Mouse (Mus musculus): ENCODE results near the gene Dnajc3. TPM values are rescaled to one million over a fixed set of nuclear protein-coding genes. Genes with fewer than 3 reads are reported as not detected.

Gene Dnajc3
- 10 to 100 TPM; 28.8 to 33.1 TPM for total RNA-seq (2021)

- peak; percentile 100 for DNase-seq (ENCODE audit: low spot score)
- intact Hi-C loops (cut with DNase I), result loop anchor here (5.0 kb wide), 1 partner anchor 69 kb away; no protein-coding TSS in a partner anchor
Measured at GRCm38 (mm10) chr14:118937533-118938492, at the start of gene Dnajc3. Gene Dnajc3, plus strand, starts transcription at chr14:118937976.

DNA sequence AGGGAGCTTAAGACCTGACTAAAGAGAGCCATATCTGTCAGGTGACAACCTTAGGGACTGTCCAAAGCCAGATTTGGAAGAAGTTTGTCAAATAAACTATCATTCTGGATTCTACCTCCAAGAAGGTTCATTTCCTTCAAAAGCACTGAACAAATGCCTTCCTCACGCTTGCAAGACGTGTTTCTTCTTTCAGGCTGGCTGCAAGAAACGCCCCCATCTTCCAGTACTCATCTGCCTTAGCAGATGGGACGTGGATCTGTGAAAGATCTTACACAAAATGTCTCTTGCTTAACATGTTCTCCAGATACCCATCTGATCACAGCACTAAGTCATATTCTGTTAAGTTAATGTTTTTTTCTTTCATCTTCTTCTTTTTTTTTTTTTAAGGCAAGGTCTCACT lies 47.7 kb upstream of the Dnajc3 start:
- intact Hi-C loops (cut with DNase I), result no loop called here
- no peak for DNase-seq (ENCODE audit: low spot score)

DNA sequence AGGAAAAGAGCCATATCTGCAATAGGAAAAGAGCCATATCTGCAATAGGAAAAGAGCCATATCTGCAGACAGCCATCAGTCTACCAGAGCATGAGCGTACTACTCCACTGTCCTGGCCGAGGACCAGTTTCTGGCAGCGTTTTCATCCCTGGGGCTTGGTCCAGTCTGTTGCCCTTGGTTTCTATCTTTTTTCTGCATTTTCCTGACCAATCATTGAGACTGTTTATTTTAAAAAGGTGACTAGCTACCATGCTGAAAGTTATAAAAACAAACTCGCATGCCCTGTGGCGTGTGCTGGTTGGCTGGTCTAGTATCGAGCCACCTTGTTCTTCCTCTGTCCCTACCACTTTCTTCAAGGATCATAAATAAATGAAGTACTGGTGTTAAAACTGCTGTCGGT lies 42.5 kb upstream of the Dnajc3 start:
- intact Hi-C loops (cut with DNase I), result no loop called here

DNA sequence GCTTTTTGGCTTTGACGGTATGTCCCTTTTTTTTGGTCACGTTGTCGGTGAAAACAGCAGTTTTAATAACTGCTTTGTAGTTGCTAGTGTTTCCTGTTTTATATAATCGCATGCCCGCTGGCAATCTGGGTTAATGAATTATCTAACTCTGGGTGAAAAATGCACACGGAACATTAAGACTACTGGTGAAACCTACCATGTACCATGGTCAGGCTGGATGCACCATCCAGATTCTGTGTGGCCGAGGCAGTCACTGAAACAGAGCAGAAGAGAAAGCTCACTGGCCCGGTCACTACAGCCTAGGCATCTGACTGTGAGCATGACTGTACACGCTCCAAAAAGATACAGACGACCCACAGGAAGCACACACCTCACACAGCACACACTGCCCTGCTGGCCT lies 42.1 kb upstream of the Dnajc3 start:
- intact Hi-C loops (cut with DNase I), result no loop called here
- no peak for DNase-seq (ENCODE audit: low spot score)

More for the DNA sequence above, 42.5 kb upstream of the Dnajc3 start:
- no peak for DNase-seq (ENCODE audit: low spot score)

- intact Hi-C loops (cut with DNase I), result no loop called here
Measured at GRCm38 (mm10) chr14:118899940-118900339, 37.8 kb upstream of the Dnajc3 start.

DNA sequence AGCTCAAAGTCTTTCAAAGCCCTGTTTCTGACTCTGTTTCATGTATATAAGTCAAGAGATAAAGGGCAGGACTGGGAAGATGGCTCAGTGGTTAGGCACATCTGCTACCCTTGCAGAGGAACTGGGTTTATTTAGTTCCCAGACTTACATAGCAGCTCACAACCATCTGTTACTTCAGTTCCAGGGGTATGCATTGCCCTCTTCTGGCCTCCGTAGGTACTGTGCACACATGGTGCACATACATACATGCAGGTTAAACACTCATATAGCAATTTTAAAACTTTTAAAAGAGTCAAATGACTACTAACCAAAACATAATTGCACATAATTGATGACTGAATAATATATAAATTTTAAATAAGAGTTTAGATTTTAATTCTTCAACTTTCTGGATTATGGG lies 36.9 kb upstream of the Dnajc3 start:
- no peak for DNase-seq (ENCODE audit: low spot score)
- intact Hi-C loops (cut with DNase I), result no loop called here

More at GRCm38 (mm10) chr14:118899940-118900339, 37.8 kb upstream of the Dnajc3 start:
- DNase-seq (ENCODE audit: low spot score), result no peak

- DNase-seq (ENCODE audit: low spot score), result no peak
- intact Hi-C loops (cut with DNase I), result no loop called here
Measured at GRCm38 (mm10) chr14:118903397-118903796, 34.4 kb upstream of the Dnajc3 start.

GRCm38 (mm10) chr14:118903867-118904562 lies 33.8 kb upstream of the Dnajc3 start:
- DNase-seq (ENCODE audit: low spot score), result no peak
- intact Hi-C loops (cut with DNase I), result no loop called here

DNA sequence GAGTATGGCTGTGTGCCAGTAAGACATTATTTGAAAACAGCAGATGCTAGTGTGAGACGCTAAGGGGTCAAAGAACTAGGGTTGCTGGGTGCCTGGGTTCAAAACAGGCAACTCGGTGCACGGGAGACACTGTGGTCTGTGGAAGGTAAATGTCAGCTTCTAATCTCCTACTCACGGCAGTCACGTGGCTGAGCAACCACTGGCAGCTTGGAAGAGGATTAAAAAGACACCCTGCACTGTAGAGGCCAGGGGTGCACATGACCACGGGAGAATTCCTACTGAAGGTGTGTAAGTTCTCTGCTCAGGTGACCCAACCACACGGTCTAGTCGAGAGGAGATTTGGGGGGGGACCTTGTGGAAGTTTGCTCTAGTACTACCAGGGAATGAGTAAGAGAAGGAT lies 30.2 kb upstream of the Dnajc3 start:
- no peak for DNase-seq (ENCODE audit: low spot score)
- intact Hi-C loops (cut with DNase I), result no loop called here

DNA sequence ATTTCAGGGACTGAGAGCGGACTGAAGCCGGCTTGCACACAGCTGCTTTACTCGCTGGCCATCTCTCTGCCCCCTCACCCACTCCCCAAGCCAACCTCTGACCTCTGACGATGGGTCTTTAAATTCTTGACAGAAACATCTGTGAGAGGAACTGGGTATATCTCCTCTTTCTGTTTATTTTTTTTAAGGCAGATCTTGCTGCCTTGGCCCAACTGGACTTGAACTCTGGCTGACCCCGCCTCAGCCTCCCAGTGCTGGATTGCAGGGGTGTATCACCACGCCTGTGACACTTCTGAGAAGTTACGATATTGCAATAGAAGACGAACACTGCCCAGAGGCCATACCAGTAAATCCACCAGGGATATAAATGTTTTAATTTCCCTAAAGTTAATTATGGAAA lies 27.9 kb upstream of the Dnajc3 start:
- intact Hi-C loops (cut with DNase I), result loop anchor here (1.0 to 5.0 kb wide), 3 partner anchors 37 to 117 kb away; no protein-coding TSS in a partner anchor
- DNase-seq (ENCODE audit: low spot score), result peak; percentile 24

DNA sequence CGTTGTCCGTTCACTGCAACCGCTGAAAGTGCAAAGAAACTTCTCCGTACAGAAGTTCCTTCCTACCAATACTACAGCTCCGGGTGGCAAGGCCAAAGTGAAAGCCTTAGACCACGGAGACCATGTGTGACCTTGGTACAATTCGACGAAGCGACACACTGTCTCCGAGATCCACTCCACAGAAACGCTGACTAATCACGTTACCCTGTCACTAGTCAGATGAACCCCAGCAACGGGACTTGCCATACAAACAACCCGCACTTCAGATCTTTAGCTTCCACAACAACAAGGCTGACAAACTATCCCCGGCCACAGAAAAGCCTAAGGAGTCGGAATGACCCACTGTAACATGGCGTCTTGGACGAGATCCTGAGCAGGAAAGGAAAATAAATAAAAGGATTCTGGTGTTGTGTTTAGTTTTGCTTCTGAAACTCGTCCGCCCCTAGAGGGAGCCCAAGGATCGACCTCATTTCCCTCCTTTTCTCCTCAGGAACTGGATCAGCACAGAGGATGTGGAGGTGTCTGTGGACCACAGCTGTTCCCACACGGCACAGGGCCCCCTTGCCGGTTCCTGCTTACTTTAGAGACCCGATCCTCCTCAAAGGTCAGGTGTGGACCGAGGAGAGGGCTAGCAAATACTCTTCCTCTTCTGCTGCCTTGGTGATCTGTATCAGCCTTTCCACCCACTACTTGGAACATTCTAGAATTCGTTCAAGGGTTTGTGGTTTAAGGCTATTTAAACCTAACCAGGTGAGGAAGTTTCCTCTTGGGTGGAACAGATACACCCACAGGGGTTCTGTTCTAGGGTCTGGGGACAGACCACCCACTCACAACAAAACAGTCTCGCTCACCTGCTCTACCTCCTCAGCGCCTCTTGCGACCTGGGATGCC lies 27.2 kb upstream of the Dnajc3 start:
- peak; percentile 21 for DNase-seq (ENCODE audit: low spot score)
- intact Hi-C loops (cut with DNase I), result loop anchor here (1.0 to 5.0 kb wide), 3 partner anchors 37 to 117 kb away; no protein-coding TSS in a partner anchor

DNA sequence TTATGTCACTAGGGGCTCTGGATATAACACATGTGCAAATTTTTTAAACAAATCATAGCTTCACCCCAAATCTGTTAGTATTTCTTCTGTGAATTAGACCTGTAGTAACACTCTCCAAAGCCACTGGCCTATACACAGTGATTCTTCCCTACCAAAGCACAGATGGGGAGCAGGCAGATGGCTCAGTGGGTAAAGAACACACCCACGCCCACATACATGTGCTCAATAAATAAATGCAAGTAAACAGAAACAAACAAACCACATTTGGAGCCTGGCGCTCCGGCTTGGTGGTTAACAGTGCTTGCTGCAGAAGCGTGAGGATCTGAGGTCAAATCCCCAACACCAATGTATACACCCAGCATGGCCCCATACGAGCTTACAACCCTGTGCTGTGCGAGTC lies 26.3 kb upstream of the Dnajc3 start:
- no peak for DNase-seq (ENCODE audit: low spot score)
- intact Hi-C loops (cut with DNase I), result loop anchor here (5.0 kb wide), 2 partner anchors 36 to 76 kb away; no protein-coding TSS in a partner anchor

DNA sequence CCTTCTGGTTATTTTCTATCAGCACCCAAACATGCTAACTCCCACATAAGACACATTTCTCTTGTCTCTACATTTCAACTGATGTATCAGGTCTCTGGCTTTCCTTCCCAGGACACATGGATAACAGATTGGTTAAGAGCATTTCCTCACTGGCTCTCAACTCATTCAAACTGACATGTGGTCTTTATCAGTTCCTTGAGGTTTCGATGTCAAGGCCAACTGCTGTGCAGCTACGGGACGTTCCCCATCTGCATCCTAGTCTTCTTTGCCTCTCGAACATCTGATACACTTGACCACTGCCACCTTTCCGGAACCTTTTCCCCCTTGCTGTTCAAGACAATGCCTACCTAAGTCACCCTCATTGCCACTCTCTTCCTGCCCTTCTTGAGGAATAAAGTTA lies 24.1 kb upstream of the Dnajc3 start:
- no peak for DNase-seq (ENCODE audit: low spot score)
- intact Hi-C loops (cut with DNase I), result loop anchor here (5.0 kb wide), 2 partner anchors 34 to 74 kb away; no protein-coding TSS in a partner anchor

DNA sequence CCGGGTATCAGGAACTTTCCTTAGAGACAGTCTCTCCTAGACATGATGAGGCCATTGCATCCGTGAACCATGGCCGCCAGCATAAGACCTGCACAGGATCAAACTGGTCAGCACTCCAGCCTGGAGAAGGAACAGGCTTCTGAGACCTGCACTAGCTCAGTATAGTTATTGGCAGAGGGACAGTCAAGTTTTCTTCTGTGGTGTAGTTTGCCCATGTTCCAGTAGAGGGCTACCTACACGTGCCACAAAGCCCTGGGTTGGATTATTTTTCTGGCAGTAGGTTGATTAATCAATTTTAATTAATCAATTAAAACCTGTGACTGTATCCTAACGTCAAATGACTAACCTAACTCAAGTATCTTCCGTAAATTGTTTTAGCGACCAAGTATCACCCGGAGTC lies 18.8 kb upstream of the Dnajc3 start:
- intact Hi-C loops (cut with DNase I), result no loop called here
- DNase-seq (ENCODE audit: low spot score), result no peak

- intact Hi-C loops (cut with DNase I), result no loop called here
- DNase-seq (ENCODE audit: low spot score), result no peak
Measured at GRCm38 (mm10) chr14:118920654-118921053, 17.1 kb upstream of the Dnajc3 start.

DNA sequence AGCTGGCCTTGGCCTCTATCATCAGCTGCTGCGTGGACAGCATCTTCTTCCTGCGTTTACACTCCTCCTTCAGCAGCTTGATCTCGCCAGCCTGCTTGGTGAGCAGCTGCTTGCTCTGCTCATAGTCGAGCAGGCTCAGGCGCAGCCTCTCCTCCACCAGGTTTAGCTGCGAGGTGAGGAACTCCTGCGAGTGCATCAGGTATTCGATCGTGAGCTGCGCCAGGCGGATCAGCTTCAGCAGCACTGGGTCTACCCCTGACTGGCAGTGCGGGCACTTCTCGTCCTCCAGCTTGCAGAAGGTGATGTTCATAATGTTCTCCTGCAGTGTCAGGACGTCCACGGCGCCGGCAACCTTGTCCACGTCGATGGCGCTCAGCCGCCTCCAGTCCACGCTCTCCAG lies 15.5 kb upstream of the Dnajc3 start:
- DNase-seq (ENCODE audit: low spot score), result no peak

GRCm38 (mm10) chr14:118922667-118923184 lies 15.1 kb upstream of the Dnajc3 start:
- intact Hi-C loops (cut with DNase I), result no loop called here
- no peak for DNase-seq (ENCODE audit: low spot score)

More for the DNA sequence above, 15.5 kb upstream of the Dnajc3 start:
- intact Hi-C loops (cut with DNase I), result no loop called here

- intact Hi-C loops (cut with DNase I), result no loop called here
- peak; percentile 46 for DNase-seq (ENCODE audit: low spot score)
Measured at GRCm38 (mm10) chr14:118924673-118925615, 12.8 kb upstream of the Dnajc3 start, which contains the start of gene Dzip1. Gene Dzip1, minus strand, starts transcription at chr14:118925460.

Measured in heart, postnatal 25 days (tissue).